Mouse (Mus musculus) cerebral cortex, adult 2 months (tissue): ENCODE measurements around the gene Ralgds.

ENCODE experiments used
- WGBS: fragments of 180-500 bp; shearing (Covaris S2); methylation state at CpG from one replicate; pipeline ENCODE4 v1.1.7; 2018; 5-methylcytosine and 5-hydroxymethylcytosine counted together

Ralgds gene

GRCm38 (mm10) chr2:28533901-28534435 lies 21.0 kb downstream of the Ralgds start:
- WGBS, result 16% methylated on average over 7 of the region's 7 CpGs

- 7% methylated on average over 11 of the region's 11 CpGs for WGBS
Observed at GRCm38 (mm10) chr2:28534436-28535262, 21.7 kb downstream of the Ralgds start.

- WGBS, result 13% methylated on average over 4 of the region's 4 CpGs
Observed at GRCm38 (mm10) chr2:28535263-28535540, 22.3 kb downstream of the Ralgds start.

- 8% methylated on average over 7 of the region's 7 CpGs for WGBS
Observed at GRCm38 (mm10) chr2:28535650-28536049, 22.7 kb downstream of the Ralgds start.

- WGBS, result 16% methylated on average over 4 of the region's 4 CpGs
Observed at GRCm38 (mm10) chr2:28536166-28536565, 23.2 kb downstream of the Ralgds start.

GRCm38 (mm10) chr2:28536766-28537633 lies 24.1 kb downstream of the Ralgds start:
- 53% methylated on average over 11 of the region's 11 CpGs for WGBS

- 30% methylated on average over 4 of the region's 4 CpGs for WGBS
Observed at GRCm38 (mm10) chr2:28537634-28537920, 24.7 kb downstream of the Ralgds start.

GRCm38 (mm10) chr2:28537995-28538816 lies 25.3 kb downstream of the Ralgds start:
- 43% methylated on average over 8 of the region's 8 CpGs for WGBS

- WGBS, result 0% methylated on average over 1 of the region's 1 CpGs
Observed at GRCm38 (mm10) chr2:28538817-28539128, 25.8 kb downstream of the Ralgds start.

- WGBS, result 21% methylated on average over 7 of the region's 7 CpGs
Observed at GRCm38 (mm10) chr2:28539206-28539605, 26.3 kb downstream of the Ralgds start.

- 60% methylated on average over 2 of the region's 2 CpGs for WGBS
Observed at GRCm38 (mm10) chr2:28539949-28540348, 27.0 kb downstream of the Ralgds start.

- 76% methylated on average over 8 of the region's 8 CpGs for WGBS
Observed at GRCm38 (mm10) chr2:28540587-28541227, 27.8 kb downstream of the Ralgds start.

- WGBS, result 46% methylated on average over 8 of the region's 8 CpGs
Observed at GRCm38 (mm10) chr2:28543894-28544293, 31.0 kb downstream of the Ralgds start.

- whole genome bisulfite sequencing, result 68% methylated on average over 6 of the region's 6 CpGs
Observed at GRCm38 (mm10) chr2:28546560-28546959, 33.6 kb downstream of the Ralgds start.

GRCm38 (mm10) chr2:28547237-28548172 lies 34.6 kb downstream of the Ralgds start:
- 50% methylated on average over 11 of the region's 11 CpGs for WGBS

GRCm38 (mm10) chr2:28549157-28549556 lies 36.2 kb downstream of the Ralgds start:
- 81% methylated on average over 13 of the region's 13 CpGs for WGBS

- WGBS, result 92% methylated on average over 5 of the region's 5 CpGs
Observed at GRCm38 (mm10) chr2:28552301-28552700, 39.4 kb downstream of the Ralgds start.

GRCm38 (mm10) chr2:28557452-28557851 lies 44.5 kb downstream of the Ralgds start:
- WGBS, result 77% methylated on average over 5 of the region's 5 CpGs

- 86% methylated on average over 6 of the region's 6 CpGs for WGBS
Observed at GRCm38 (mm10) chr2:28563303-28563702, 50.4 kb downstream of the Ralgds start, which contains the start of gene Cel. Gene Cel (minus strand): TSS chr2:28563403.

GRCm38 (mm10) chr2:28564380-28564779 lies 51.5 kb downstream of the Ralgds start:
- 96% methylated on average over 4 of the region's 4 CpGs for whole genome bisulfite sequencing
